Mouse (Mus musculus) liver, embryonic 11.5 days (tissue): ENCODE data around the gene Odf3b. TPM values are rescaled to one million over a fixed set of nuclear protein-coding genes. Genes with fewer than 3 reads are reported as not detected.

ENCODE experiments used
- ATAC-seq: fragments of 200-750 bp; cut with Nextera tagmentation; replicated peaks from 2 replicates; pipeline ENCODE4 v1.8.0; 2017; ENCODE audit warnings: moderate number of reproducible peaks, mild to moderate bottlenecking, moderate TSS enrichment, moderate library complexity; ENCODE audit not compliant: low FRiP score
- DNase-seq: peaks from one replicate; pipeline ENCODE4 v3.0.0-alpha.2; 2017; ENCODE audit warnings: low spot score
- H3K27ac ChIP-seq: fragments of 300-500 bp; sonication (generic); 2 replicates; pipeline ENCODE4 v1.5.1; 2014; ENCODE audit warnings: mild to moderate bottlenecking, low read depth, low read length, control low read depth
- H3K27me3 ChIP-seq: fragments of 300-500 bp; sonication (generic); replicated peaks from 2 replicates; pipeline ENCODE4 v1.6.1; 2014; ENCODE audit warnings: low read length, mixed read lengths; ENCODE audit not compliant: control insufficient read depth, insufficient read depth
- H3K36me3 ChIP-seq: fragments of 300-500 bp; sonication (generic); 2 replicates; pipeline ENCODE4 v1.6.1; 2014; ENCODE audit warnings: mild to moderate bottlenecking, low read length, moderate library complexity, mixed read lengths; ENCODE audit not compliant: control insufficient read depth, insufficient read depth
- H3K4me1 ChIP-seq: fragments of 300-500 bp; sonication (generic); replicated peaks from 2 replicates; pipeline ENCODE4 v1.6.1; 2014; ENCODE audit warnings: low read length, mixed read lengths; ENCODE audit not compliant: control insufficient read depth, insufficient read depth
- H3K4me2 ChIP-seq: fragments of 300-500 bp; sonication (generic); 2 replicates; pipeline ENCODE4 v1.6.1; 2014; ENCODE audit warnings: mild to moderate bottlenecking, control low read depth, moderate library complexity
- H3K4me3 ChIP-seq: fragments of 300-500 bp; sonication (generic); 2 replicates; pipeline ENCODE4 v1.5.1; 2014; ENCODE audit warnings: low read depth, low read length, control low read depth
- H3K9ac ChIP-seq: fragments of 300-500 bp; sonication (generic); 2 replicates; pipeline ENCODE4 v1.6.1; 2014; ENCODE audit warnings: low read depth, low read length, control low read depth
- H3K9me3 ChIP-seq: fragments of 300-500 bp; sonication (generic); 2 replicates; pipeline ENCODE4 v1.6.1; 2016; ENCODE audit warnings: low read length, inconsistent platforms, mixed read lengths; ENCODE audit not compliant: control insufficient read depth
- WGBS: fragments of 180-500 bp; shearing (Covaris S2); extraction: QIAGEN DNeasy Blood & Tissue Kit; methylation state at CpG from one replicate; pipeline ENCODE4 v1.1.7; 2014; 5-methylcytosine and 5-hydroxymethylcytosine counted together
- polyA plus RNA-seq: library from polyadenylated mRNA; unstranded; fragments of >200 nt; fragmentation: Nextera tagmentation; extraction: Ambion mirVana; gene quantifications from 2 replicates; pipeline ENCODE4 v1.2.1, GENCODE M21; 2014

Gene Odf3b
- polyA plus RNA-seq, 1 experiment from 2014 or later, result 0.43 TPM

DNA sequence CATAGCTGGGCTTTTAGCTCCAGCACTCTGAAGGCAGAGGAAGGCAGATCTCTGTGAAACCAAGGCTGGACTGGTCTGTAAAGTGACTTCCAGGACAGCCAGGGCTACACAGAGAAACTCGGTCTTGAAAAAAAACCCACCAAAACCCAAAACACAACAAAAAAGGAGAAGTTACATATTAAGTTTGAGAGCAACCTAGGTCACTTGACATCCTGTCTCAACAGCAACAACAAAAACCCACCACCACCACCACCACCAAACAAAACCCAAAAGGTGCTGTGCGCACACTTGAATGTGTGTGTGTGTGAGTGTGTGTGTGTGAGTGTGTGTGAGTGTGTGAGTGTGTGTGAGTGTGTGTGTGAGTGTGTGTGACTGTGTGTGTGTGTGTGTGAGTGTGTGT is 39.4 kb downstream of the Odf3b start:
- Histone ChIP-seq H3K9me3 (no peaks in the 10 kb centered on the region), H3K4me1 (no peaks in the 10 kb centered on the region), H3K27ac (no peak overlapping the region), H3K36me3 (no peaks in the 10 kb centered on the region), H3K4me2 (no peak overlapping the region), H3K27me3 (no peaks in the 10 kb centered on the region), H3K4me3 (no peak overlapping the region), H3K9ac (no peak overlapping the region)
- ATAC-seq (no peak), DNase-seq (no peak)
- 65% methylated on average over 2 of the region's 2 CpGs for WGBS

DNA sequence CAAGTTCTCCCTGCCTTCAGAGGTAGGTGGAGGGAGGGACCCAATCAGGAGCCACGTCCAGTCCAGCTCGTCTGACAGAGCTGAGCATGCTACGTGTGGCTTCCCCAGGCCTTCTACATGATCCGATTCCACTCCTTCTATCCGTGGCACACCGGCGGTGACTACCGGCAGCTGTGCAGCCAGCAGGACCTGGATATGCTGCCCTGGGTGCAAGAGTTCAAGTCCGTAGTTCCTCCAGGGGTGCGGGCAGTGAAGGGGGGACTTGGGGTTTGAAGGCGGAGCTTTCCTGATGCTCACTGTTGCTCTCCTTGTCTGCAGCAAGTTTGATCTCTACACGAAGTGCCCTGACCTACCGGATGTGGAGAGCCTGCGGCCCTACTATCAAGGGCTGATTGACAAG is 42.7 kb downstream of the Odf3b start:
- Histone ChIP-seq H3K36me3 (no peaks in the 10 kb centered on the region), H3K27me3 (no peaks in the 10 kb centered on the region), H3K4me2 (no peak overlapping the region), H3K4me3 (no peak overlapping the region), H3K9ac (no peak overlapping the region), H3K9me3 (no peaks in the 10 kb centered on the region), H3K27ac (no peak overlapping the region), H3K4me1 (no peaks in the 10 kb centered on the region)
- ATAC-seq (0 out of 2 replicates have a peak, but pooled peaks have one; percentile 20), DNase-seq (no peak)
- WGBS, result 74% methylated on average over 14 of the region's 14 CpGs

DNA sequence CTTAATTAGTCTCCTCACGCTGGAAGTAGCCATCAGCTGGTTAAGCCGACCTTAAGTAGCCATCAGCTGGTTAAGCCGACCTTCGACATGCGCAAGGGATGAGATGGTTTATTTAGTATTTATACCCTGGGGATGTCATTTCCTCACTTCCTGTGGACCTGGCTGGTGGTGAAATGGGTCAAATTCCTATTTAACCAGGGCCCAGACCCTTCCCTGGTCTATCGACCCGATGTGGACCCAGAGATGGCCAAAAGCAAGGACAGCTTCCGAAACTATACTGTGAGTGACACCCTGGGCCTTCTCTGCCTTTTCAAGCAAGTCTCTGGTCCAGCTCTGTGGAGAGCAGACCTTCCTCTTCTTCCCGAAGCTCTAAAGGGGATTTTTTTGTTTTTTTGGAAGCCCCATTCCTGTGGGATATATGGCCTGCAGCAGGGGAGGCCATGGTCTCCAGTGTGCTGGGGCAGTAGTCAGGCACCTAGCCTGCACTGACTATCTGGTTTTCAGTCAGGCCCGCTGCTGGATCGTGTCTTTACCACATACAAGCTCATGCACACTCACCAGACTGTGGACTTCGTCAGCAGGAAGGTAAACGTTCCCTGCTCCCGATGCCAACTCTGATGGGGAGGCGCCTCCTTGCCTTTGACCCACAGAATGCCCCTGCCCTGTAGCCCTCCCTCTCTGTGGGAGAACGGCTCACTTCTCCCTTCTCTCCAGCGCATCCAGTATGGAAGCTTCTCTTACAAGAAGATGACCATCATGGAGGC is 44.1 kb downstream of the Odf3b start:
- Histone ChIP-seq H3K9me3 (no peaks in the 10 kb centered on the region), H3K27ac (no peak overlapping the region), H3K9ac (no peak overlapping the region), H3K4me2 (no peak overlapping the region), H3K4me1 (no peaks in the 10 kb centered on the region), H3K27me3 (no peaks in the 10 kb centered on the region), H3K36me3 (no peaks in the 10 kb centered on the region), H3K4me3 (no peak overlapping the region)
- DNase-seq, result no peak
- no peak for ATAC-seq
- WGBS, result 81% methylated on average over 17 of the region's 17 CpGs

DNA sequence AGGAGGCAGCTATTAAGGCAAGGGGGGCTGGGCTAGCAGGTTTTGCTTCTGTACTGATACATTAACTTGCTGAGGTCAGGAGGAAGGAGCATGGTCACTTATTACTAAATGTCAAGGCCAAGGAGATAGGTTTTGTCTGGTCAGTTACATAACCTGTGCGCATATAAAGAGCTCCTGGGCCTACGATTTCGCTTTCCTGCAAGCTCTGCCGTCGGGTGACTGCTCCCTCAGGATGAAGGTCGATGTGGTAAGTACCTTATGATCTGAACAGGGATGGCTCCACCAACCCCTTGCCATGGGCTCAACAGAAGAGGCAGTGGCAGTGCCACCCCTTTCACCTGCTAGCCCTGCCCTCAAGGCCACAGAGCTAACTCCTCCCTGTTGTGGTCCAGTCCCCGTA is 44.8 kb downstream of the Odf3b start, which contains the start of gene Miox:
Miox (plus strand) TSS at position 128 of the 400 bp plus-strand sequence.
- no peak within 1 kb of the TSS for H3K4me2 ChIP-seq
- H3K9ac ChIP-seq, result no peak within 1 kb of the TSS
- no peaks in the 10 kb centered on the region for H3K9me3 ChIP-seq
- H3K27me3 ChIP-seq, result no peaks in the 10 kb centered on the region
- H3K27ac ChIP-seq, result no peak within 1 kb of the TSS
- H3K4me3 ChIP-seq, result no peak within 1 kb of the TSS
- ATAC-seq (no peak), DNase-seq (no peak)
- H3K4me1 ChIP-seq, result no peaks in the 10 kb centered on the region
- 88% methylated on average over 7 of the region's 7 CpGs for WGBS
- H3K36me3 ChIP-seq, result no peaks in the 10 kb centered on the region

Other genes starting within 250 kb of the Odf3b start
- gene Mapk12, start 238.6 kb downstream of the Odf3b start, polyA plus RNA-seq, result 3.8 and 4.8 TPM in 2 replicates
- gene Mapk11, start 229.7 kb downstream of the Odf3b start, polyA plus RNA-seq, result 3.3 and 4.4 TPM in 2 replicates
- 70.5 and 78.3 TPM in 2 replicates for gene Plxnb2, start 198.5 kb downstream of the Odf3b start, polyA plus RNA-seq
- gene Dennd6b, start 182.8 kb downstream of the Odf3b start, polyA plus RNA-seq, result 9.5 and 10.5 TPM in 2 replicates
- gene Ppp6r2, start 167.7 kb downstream of the Odf3b start, polyA plus RNA-seq, result 25.0 and 31.6 TPM in 2 replicates
- 51.4 and 52.2 TPM in 2 replicates for gene Sbf1, start 64.0 kb downstream of the Odf3b start, polyA plus RNA-seq
- gene Adm2, start 56.6 kb downstream of the Odf3b start, polyA plus RNA-seq, result 6.6 and 7.0 TPM in 2 replicates
- 2.0 and 2.7 TPM in 2 replicates for gene Miox, start 44.9 kb downstream of the Odf3b start, polyA plus RNA-seq
- 44.1 and 46.0 TPM in 2 replicates for gene Lmf2, start 23.6 kb downstream of the Odf3b start, polyA plus RNA-seq
- 163 TPM in 2 replicates for gene Ncaph2, start 23.6 kb downstream of the Odf3b start, polyA plus RNA-seq
- 8.1 and 9.7 TPM in 2 replicates for gene Sco2, start 5.4 kb downstream of the Odf3b start, polyA plus RNA-seq
- 1.5 and 1.8 TPM in 2 replicates for gene Tymp, start 2.2 kb downstream of the Odf3b start, polyA plus RNA-seq
- not detected in 2 replicates for gene Klhdc7b, start 5.6 kb upstream of the Odf3b start, polyA plus RNA-seq
- gene Syce3, start 31.2 kb upstream of the Odf3b start, polyA plus RNA-seq, result not detected in 2 replicates
- gene Cpt1b, start 46.6 kb upstream of the Odf3b start, polyA plus RNA-seq, result 3.5 and 3.9 TPM in 2 replicates
- 2.0 and 2.8 TPM in 2 replicates for gene C730034F03Rik, start 50.3 kb upstream of the Odf3b start, polyA plus RNA-seq
- not detected in 2 replicates for gene Gm44502, start 50.4 kb upstream of the Odf3b start, polyA plus RNA-seq
- 43.5 and 47.5 TPM in 2 replicates for gene Chkb, start 50.6 kb upstream of the Odf3b start, polyA plus RNA-seq
- 0.26 and 0.36 TPM in 2 replicates for gene Mapk8ip2, start 74.6 kb upstream of the Odf3b start, polyA plus RNA-seq
- gene Arsa, start 98.1 kb upstream of the Odf3b start, polyA plus RNA-seq, result 8.6 and 9.0 TPM in 2 replicates
- gene Shank3, start 120.3 kb upstream of the Odf3b start, polyA plus RNA-seq, result 1.1 and 1.7 TPM in 2 replicates
- gene Acr, start 189.0 kb upstream of the Odf3b start, polyA plus RNA-seq, result 0.11 TPM in 1 of 2 replicates, not detected in the other
- gene Rabl2, start 212.6 kb upstream of the Odf3b start, polyA plus RNA-seq, result 24.8 and 27.1 TPM in 2 replicates